Mouse (Mus musculus) liver, embryonic 14.5 days (tissue): ENCODE measurements around the gene Plau. TPM values are rescaled to one million over a fixed set of nuclear protein-coding genes. Genes with fewer than 3 reads are reported as not detected.

Source experiments
- ATAC-seq: fragments of 200-750 bp; cut with Nextera tagmentation; 2 replicates; pipeline ENCODE4 v1.8.0; 2017; ENCODE audit warnings: moderate number of reproducible peaks, mild to moderate bottlenecking, moderate library complexity; ENCODE audit not compliant: insufficient read depth
- DNase-seq, 3 experiments: peaks; one replicate each; pipeline ENCODE4 v3.0.0-alpha.2; 2012 to 2013; ENCODE audit warnings: low read depth in 3 of 3, low spot score in 3 of 3
- H3K27ac ChIP-seq: fragments of 300-500 bp; sonication (generic); 2 replicates; pipeline ENCODE4 v1.5.1; 2014; ENCODE audit warnings: moderate library complexity, mild to moderate bottlenecking, control low read depth, inconsistent platforms
- H3K27me3 ChIP-seq: fragments of 300-500 bp; sonication (generic); 2 replicates; pipeline ENCODE4 v1.6.1; 2014; ENCODE audit warnings: mild to moderate bottlenecking, low read length, moderate library complexity; ENCODE audit not compliant: control insufficient read depth, insufficient read depth
- H3K36me3 ChIP-seq: fragments of 300-500 bp; sonication (generic); replicated peaks from 2 replicates; pipeline ENCODE4 v1.6.1; 2014; ENCODE audit warnings: low read depth; ENCODE audit not compliant: control insufficient read depth, insufficient read depth
- H3K4me1 ChIP-seq, 2 experiments: fragments of 200-500 bp in 1 of 2; fragments of 300-500 bp in 1 of 2; sonication (generic) in 1 of 2; replicated peaks; 2 replicates each; pipeline ENCODE4 v1.6.1; 2012 to 2014; ENCODE audit warnings: antibody characterized with exemption in 1 of 2, inconsistent platforms in 1 of 2, low read length in 1 of 2; ENCODE audit not compliant: control insufficient read depth in 2 of 2, insufficient read depth in 2 of 2
- H3K4me2 ChIP-seq: fragments of 300-500 bp; sonication (generic); 2 replicates; pipeline ENCODE4 v1.6.1; 2014; ENCODE audit warnings: low read depth, mild to moderate bottlenecking, control low read depth, moderate library complexity
- H3K4me3 ChIP-seq, 2 experiments: fragments of 200-500 bp in 1 of 2; fragments of 300-500 bp in 1 of 2; sonication (generic) in 1 of 2; 2 replicates each; pipeline ENCODE4 v1.5.1; 2012 to 2014; ENCODE audit warnings: low read depth in 2 of 2, low read length in 2 of 2, mild to moderate bottlenecking in 2 of 2, control low read depth in 1 of 2, inconsistent platforms in 1 of 2, moderate library complexity in 1 of 2; ENCODE audit not compliant: insufficient read depth in 1 of 2
- H3K9ac ChIP-seq: fragments of 300-500 bp; sonication (generic); replicated peaks from 2 replicates; pipeline ENCODE4 v1.6.1; 2014; ENCODE audit warnings: mild to moderate bottlenecking, control low read depth, moderate library complexity
- H3K9me3 ChIP-seq: fragments of 300-500 bp; sonication (generic); 2 replicates; pipeline ENCODE4 v1.6.1; 2016; ENCODE audit warnings: low read length, mixed read lengths; ENCODE audit not compliant: control insufficient read depth
- CTCF ChIP-seq: IDR thresholded peaks from 2 replicates; pipeline ENCODE4 v1.5.1; 2016; ENCODE audit warnings: antibody characterized with exemption, low read depth, control low read depth
- EP300 ChIP-seq: IDR thresholded peaks from 2 replicates; pipeline ENCODE4 v1.6.1; 2016; ENCODE audit warnings: antibody characterized with exemption, low read depth
- WGBS: fragments of 180-500 bp; shearing (Covaris S2); extraction: QIAGEN DNeasy Blood & Tissue Kit; methylation state at CpG from one replicate; pipeline ENCODE4 v1.1.7; 2014; ENCODE audit not compliant: insufficient replicate concordance; 5-methylcytosine and 5-hydroxymethylcytosine counted together
- polyA plus RNA-seq, 2 experiments: library from polyadenylated mRNA; depleted of rRNA in 1 of 2; stranded (reverse) in 1 of 2; unstranded in 1 of 2; fragments of >200 nt; fragmentation: Nextera tagmentation in 1 of 2; extraction: Ambion mirVana in 1 of 2; gene quantifications; 2 replicates each; pipeline versions ENCODE4 v1.2.1 to v1.2.3; 2012 to 2014

The Plau gene
- polyA plus RNA-seq, 2 experiments: 0.57 to 1.3 TPM

- ATAC-seq (no peak), DNase-seq (no peak)
- 79% methylated on average over 14 of the region's 14 CpGs for WGBS
- no peak overlapping the region for H3K27ac ChIP-seq
- no peaks in the 10 kb centered on the region for H3K9me3 ChIP-seq
- H3K36me3 ChIP-seq: no peaks in the 10 kb centered on the region
- H3K4me1 ChIP-seq: peaks cover 0 to 6% of the 10 kb centered on the region in 2 experiments; a peak in 2 of 4 replicates
- H3K4me2 ChIP-seq: no peak overlapping the region
- no peaks in the 10 kb centered on the region for H3K27me3 ChIP-seq
- no peak for TF ChIP-seq CTCF
- no peak for TF ChIP-seq EP300
- H3K9ac ChIP-seq: no peak overlapping the region
- no peak overlapping the region for H3K4me3 ChIP-seq
Measured at GRCm38 (mm10) chr14:20806116-20806840, 30.2 kb upstream of the Plau start.

GRCm38 (mm10) chr14:20809349-20809748 lies 27.1 kb upstream of the Plau start:
- Histone ChIP-seq H3K4me3 (no peak overlapping the region), H3K36me3 (no peaks in the 10 kb centered on the region), H3K27me3 (no peaks in the 10 kb centered on the region), H3K4me1 (peaks cover 0 to 6% of the 10 kb centered on the region in 2 experiments; a peak in 2 of 4 replicates), H3K9ac (no peak overlapping the region), H3K4me2 (no peak overlapping the region), H3K27ac (no peak overlapping the region), H3K9me3 (no peaks in the 10 kb centered on the region)
- TF ChIP-seq CTCF (no peak), EP300 (no peak)
- no peak for DNase-seq
- ATAC-seq: no peak
- WGBS: 56% methylated on average over 4 of the region's 4 CpGs

GRCm38 (mm10) chr14:20809820-20810219 lies 26.6 kb upstream of the Plau start:
- peaks cover 0 to 6% of the 10 kb centered on the region in 2 experiments; a peak in 2 of 4 replicates for H3K4me1 ChIP-seq
- no peak overlapping the region for H3K27ac ChIP-seq
- H3K4me2 ChIP-seq: no peak overlapping the region
- H3K9me3 ChIP-seq: no peaks in the 10 kb centered on the region
- no peak overlapping the region for H3K4me3 ChIP-seq
- no peaks in the 10 kb centered on the region for H3K36me3 ChIP-seq
- no peaks in the 10 kb centered on the region for H3K27me3 ChIP-seq
- DNase-seq: no peak
- ATAC-seq: no peak
- no peak overlapping the region for H3K9ac ChIP-seq
- TF ChIP-seq CTCF (no peak), EP300 (no peak)

- TF ChIP-seq EP300 (no peak), CTCF (no peak)
- H3K9me3 ChIP-seq: no peaks in the 10 kb centered on the region
- H3K36me3 ChIP-seq: no peaks in the 10 kb centered on the region
- no peak for DNase-seq
- no peak overlapping the region for H3K4me3 ChIP-seq
- no peak for ATAC-seq
- no peaks in the 10 kb centered on the region for H3K27me3 ChIP-seq
- no peak overlapping the region for H3K4me2 ChIP-seq
- no peak overlapping the region for H3K9ac ChIP-seq
- H3K4me1 ChIP-seq: peaks cover 0 to 6% of the 10 kb centered on the region in 2 experiments; a peak in 2 of 4 replicates
- no peak overlapping the region for H3K27ac ChIP-seq
- 37% methylated on average over 8 of the region's 8 CpGs for WGBS
Measured at GRCm38 (mm10) chr14:20811236-20811635, 25.2 kb upstream of the Plau start.

GRCm38 (mm10) chr14:20811779-20812406 lies 24.6 kb upstream of the Plau start:
- H3K4me2 ChIP-seq: no peak overlapping the region
- TF ChIP-seq CTCF: no peak
- TF ChIP-seq EP300: no peak
- H3K4me1 ChIP-seq: peaks cover 0 to 6% of the 10 kb centered on the region in 2 experiments; a peak in 2 of 4 replicates
- WGBS: 59% methylated on average over 7 of the region's 7 CpGs
- H3K9me3 ChIP-seq: no peaks in the 10 kb centered on the region
- ATAC-seq: no peak
- no peak overlapping the region for H3K9ac ChIP-seq
- no peak overlapping the region for H3K27ac ChIP-seq
- no peaks in the 10 kb centered on the region for H3K36me3 ChIP-seq
- H3K4me3 ChIP-seq: no peak overlapping the region
- no peak for DNase-seq
- no peaks in the 10 kb centered on the region for H3K27me3 ChIP-seq
